Mouse (Mus musculus): ENCODE results near the gene Sestd1. TPM values are rescaled to one million over a fixed set of nuclear protein-coding genes. Genes with fewer than 3 reads are reported as not detected.
A peak's percentile ranks its signal among the peaks of the same experiment; 100 is the strongest.

Sestd1 gene
- polyA plus RNA-seq, 1 experiment from 2014 or later: 26.6 TPM

GRCm38 (mm10) chr2:77212885-77213284 is 67.5 kb downstream of the Sestd1 start:
- no peaks in the 10 kb centered on the region for H3K27me3 ChIP-seq (ENCODE audit: control insufficient read depth, insufficient read depth, low read depth, low read length)
- no peak overlapping the region for H3K9ac ChIP-seq (ENCODE audit: low read depth, low read length)
- H3K4me3 ChIP-seq (ENCODE audit: low read depth, low read length): no peak overlapping the region
- no peak overlapping the region for H3K27ac ChIP-seq (ENCODE audit: low read length)
- no peaks in the 10 kb centered on the region for H3K4me1 ChIP-seq (ENCODE audit: control insufficient read depth, insufficient read depth, low read length)
- ATAC-seq: no peak
- H3K9me3 ChIP-seq (replicated peaks; ENCODE audit: control insufficient read depth, low read length, poor library complexity, severe bottlenecking): no peaks in the 10 kb centered on the region
- H3K4me2 ChIP-seq (ENCODE audit: low read length): no peak overlapping the region
- 64% methylated on average over 5 of the region's 5 CpGs for WGBS
- H3K36me3 ChIP-seq (ENCODE audit: control insufficient read depth, insufficient read depth, low read length): peaks cover 21% of the 10 kb centered on the region

GRCm38 (mm10) chr2:77206951-77207350 is 73.4 kb downstream of the Sestd1 start:
- no peak overlapping the region for H3K9ac ChIP-seq (ENCODE audit: low read depth, low read length)
- peaks cover 14% of the 10 kb centered on the region for H3K36me3 ChIP-seq (ENCODE audit: control insufficient read depth, insufficient read depth, low read length)
- no peak for ATAC-seq
- H3K27me3 ChIP-seq (ENCODE audit: control insufficient read depth, insufficient read depth, low read depth, low read length): no peaks in the 10 kb centered on the region
- H3K27ac ChIP-seq (ENCODE audit: low read length): no peak overlapping the region
- no peaks in the 10 kb centered on the region for H3K4me1 ChIP-seq (ENCODE audit: control insufficient read depth, insufficient read depth, low read length)
- H3K9me3 ChIP-seq (replicated peaks; ENCODE audit: control insufficient read depth, low read length, poor library complexity, severe bottlenecking): no peaks in the 10 kb centered on the region
- 94% methylated on average over 3 of the region's 3 CpGs for WGBS
- H3K4me2 ChIP-seq (ENCODE audit: low read length): no peak overlapping the region
- no peak overlapping the region for H3K4me3 ChIP-seq (ENCODE audit: low read depth, low read length)

- Histone ChIP-seq H3K36me3 (ENCODE audit: control insufficient read depth, insufficient read depth, low read length) (peaks cover 9% of the 10 kb centered on the region), H3K4me2 (ENCODE audit: low read length) (no peak overlapping the region), H3K9ac (ENCODE audit: low read depth, low read length) (no peak overlapping the region), H3K27me3 (ENCODE audit: control insufficient read depth, insufficient read depth, low read depth, low read length) (no peaks in the 10 kb centered on the region), H3K9me3 (replicated peaks; ENCODE audit: control insufficient read depth, low read length, poor library complexity, severe bottlenecking) (no peaks in the 10 kb centered on the region), H3K4me3 (ENCODE audit: low read depth, low read length) (no peak overlapping the region), H3K4me1 (ENCODE audit: control insufficient read depth, insufficient read depth, low read length) (no peaks in the 10 kb centered on the region), H3K27ac (ENCODE audit: low read length) (no peak overlapping the region)
- WGBS: 55% methylated on average over 2 of the region's 2 CpGs
- ATAC-seq: no peak
Measured at GRCm38 (mm10) chr2:77203916-77204315, 76.5 kb downstream of the Sestd1 start.

- WGBS: 98% methylated on average over 1 of the region's 1 CpGs
- H3K27me3 ChIP-seq (ENCODE audit: control insufficient read depth, insufficient read depth, low read depth, low read length): no peaks in the 10 kb centered on the region
Measured at GRCm38 (mm10) chr2:77201900-77202299, 78.5 kb downstream of the Sestd1 start.

GRCm38 (mm10) chr2:77200958-77201614 is 79.3 kb downstream of the Sestd1 start:
- Histone ChIP-seq H3K9ac (ENCODE audit: low read depth, low read length) (no peak overlapping the region), H3K4me1 (ENCODE audit: control insufficient read depth, insufficient read depth, low read length) (no peaks in the 10 kb centered on the region), H3K36me3 (ENCODE audit: control insufficient read depth, insufficient read depth, low read length) (peaks cover 4% of the 10 kb centered on the region; the same call in 1 of the 2 replicates), H3K27ac (ENCODE audit: low read length) (no peak overlapping the region), H3K4me2 (ENCODE audit: low read length) (no peak overlapping the region), H3K9me3 (replicated peaks; ENCODE audit: control insufficient read depth, low read length, poor library complexity, severe bottlenecking) (no peaks in the 10 kb centered on the region), H3K4me3 (ENCODE audit: low read depth, low read length) (no peak overlapping the region), H3K27me3 (ENCODE audit: control insufficient read depth, insufficient read depth, low read depth, low read length) (no peaks in the 10 kb centered on the region)
- 86% methylated on average over 5 of the region's 5 CpGs for WGBS
- ATAC-seq: no peak

More at GRCm38 (mm10) chr2:77201900-77202299, 78.5 kb downstream of the Sestd1 start:
- Histone ChIP-seq H3K4me3 (ENCODE audit: low read depth, low read length) (no peak overlapping the region), H3K9me3 (replicated peaks; ENCODE audit: control insufficient read depth, low read length, poor library complexity, severe bottlenecking) (no peaks in the 10 kb centered on the region), H3K36me3 (ENCODE audit: control insufficient read depth, insufficient read depth, low read length) (peaks cover 4% of the 10 kb centered on the region; the same call in 1 of the 2 replicates), H3K27ac (ENCODE audit: low read length) (no peak overlapping the region), H3K4me2 (ENCODE audit: low read length) (no peak overlapping the region), H3K4me1 (ENCODE audit: control insufficient read depth, insufficient read depth, low read length) (no peaks in the 10 kb centered on the region), H3K9ac (ENCODE audit: low read depth, low read length) (no peak overlapping the region)
- ATAC-seq: no peak

- Histone ChIP-seq H3K27ac (ENCODE audit: low read length) (no peak overlapping the region), H3K36me3 (ENCODE audit: control insufficient read depth, insufficient read depth, low read length) (peaks cover 4% of the 10 kb centered on the region; the same call in 1 of the 2 replicates), H3K27me3 (ENCODE audit: control insufficient read depth, insufficient read depth, low read depth, low read length) (no peaks in the 10 kb centered on the region), H3K9me3 (replicated peaks; ENCODE audit: control insufficient read depth, low read length, poor library complexity, severe bottlenecking) (no peaks in the 10 kb centered on the region), H3K4me3 (ENCODE audit: low read depth, low read length) (no peak overlapping the region), H3K4me2 (ENCODE audit: low read length) (no peak overlapping the region), H3K9ac (ENCODE audit: low read depth, low read length) (no peak overlapping the region), H3K4me1 (ENCODE audit: control insufficient read depth, insufficient read depth, low read length) (no peaks in the 10 kb centered on the region)
- 0 out of 2 replicates have a peak, but pooled peaks have one; percentile 48 for ATAC-seq
- 91% methylated on average over 4 of the region's 4 CpGs for WGBS
Measured at GRCm38 (mm10) chr2:77200379-77200778, 80.0 kb downstream of the Sestd1 start.

GRCm38 (mm10) chr2:77198246-77198645 is 82.1 kb downstream of the Sestd1 start:
- peaks cover 8% of the 10 kb centered on the region for H3K36me3 ChIP-seq (ENCODE audit: control insufficient read depth, insufficient read depth, low read length)
- no peak for ATAC-seq
- WGBS: 82% methylated on average over 5 of the region's 5 CpGs
- H3K4me2 ChIP-seq (ENCODE audit: low read length): no peak overlapping the region
- no peaks in the 10 kb centered on the region for H3K4me1 ChIP-seq (ENCODE audit: control insufficient read depth, insufficient read depth, low read length)
- no peaks in the 10 kb centered on the region for H3K27me3 ChIP-seq (ENCODE audit: control insufficient read depth, insufficient read depth, low read depth, low read length)
- H3K9me3 ChIP-seq (replicated peaks; ENCODE audit: control insufficient read depth, low read length, poor library complexity, severe bottlenecking): no peaks in the 10 kb centered on the region
- no peak overlapping the region for H3K4me3 ChIP-seq (ENCODE audit: low read depth, low read length)
- H3K27ac ChIP-seq (ENCODE audit: low read length): no peak overlapping the region
- H3K9ac ChIP-seq (ENCODE audit: low read depth, low read length): no peak overlapping the region

GRCm38 (mm10) chr2:77196819-77197218 is 83.6 kb downstream of the Sestd1 start:
- Histone ChIP-seq H3K27me3 (ENCODE audit: control insufficient read depth, insufficient read depth, low read depth, low read length) (no peaks in the 10 kb centered on the region), H3K4me1 (ENCODE audit: control insufficient read depth, insufficient read depth, low read length) (no peaks in the 10 kb centered on the region), H3K36me3 (ENCODE audit: control insufficient read depth, insufficient read depth, low read length) (peaks cover 4% of the 10 kb centered on the region; the same call in 1 of the 2 replicates), H3K4me3 (ENCODE audit: low read depth, low read length) (no peak overlapping the region), H3K4me2 (ENCODE audit: low read length) (no peak overlapping the region), H3K9ac (ENCODE audit: low read depth, low read length) (no peak overlapping the region), H3K9me3 (replicated peaks; ENCODE audit: control insufficient read depth, low read length, poor library complexity, severe bottlenecking) (no peaks in the 10 kb centered on the region), H3K27ac (ENCODE audit: low read length) (no peak overlapping the region)
- WGBS: 91% methylated on average over 4 of the region's 4 CpGs
- no peak for ATAC-seq

GRCm38 (mm10) chr2:77195056-77195455 is 85.3 kb downstream of the Sestd1 start:
- H3K27me3 ChIP-seq (ENCODE audit: control insufficient read depth, insufficient read depth, low read depth, low read length): no peaks in the 10 kb centered on the region

More at GRCm38 (mm10) chr2:77195056-77195455, 85.3 kb downstream of the Sestd1 start:
- no peaks in the 10 kb centered on the region for H3K4me1 ChIP-seq (ENCODE audit: control insufficient read depth, insufficient read depth, low read length)
- H3K9me3 ChIP-seq (replicated peaks; ENCODE audit: control insufficient read depth, low read length, poor library complexity, severe bottlenecking): no peaks in the 10 kb centered on the region
- ATAC-seq: no peak
- H3K36me3 ChIP-seq (ENCODE audit: control insufficient read depth, insufficient read depth, low read length): peaks cover 10% of the 10 kb centered on the region
- WGBS: 96% methylated on average over 5 of the region's 5 CpGs
- H3K9ac ChIP-seq (ENCODE audit: low read depth, low read length): no peak overlapping the region
- H3K4me2 ChIP-seq (ENCODE audit: low read length): no peak overlapping the region
- H3K4me3 ChIP-seq (ENCODE audit: low read depth, low read length): no peak overlapping the region
- H3K27ac ChIP-seq (ENCODE audit: low read length): no peak overlapping the region
